ENCODE assay signal across 8 mouse cellular contexts in genomic region chr8:104640831-104641370, GRCm38 (mm10). TPM values are rescaled to one million over a fixed set of nuclear protein-coding genes. Genes with fewer than 3 reads are reported as not detected.
DNase-seq lines count a peak whose midpoint lies in the region; TF ChIP-seq lines count a peak whose summit lies in the region.

No protein-coding gene starts in this region.

- H3K4me1 ChIP-seq in olfactory bulb, adult 2 months (ENCODE audit: control insufficient read depth, insufficient read depth, low read length): peaks cover 14% of the 10 kb centered on the region

- no peak for TF ChIP-seq CTCF in olfactory bulb, adult 2 months (IDR thresholded peaks at IDR 0.05; ENCODE audit: insufficient read depth, low read depth, low read length)

- WGBS in olfactory bulb, adult 2 months: 10% methylated on average over 25 of the region's 25 CpGs

- TF ChIP-seq POLR2A in olfactory bulb, adult 2 months (IDR thresholded peaks at IDR 0.05; ENCODE audit: insufficient read depth, low read depth, low read length): no peak

- peak; percentile 17 for DNase-seq in embryo, embryonic 10 days (ENCODE audit: low spot score)
- DNase-seq in embryo, embryonic 10.5 days (ENCODE audit: low spot score): no peak
- DNase-seq in thymus, postnatal 4 days: peak; percentile 15
- DNase-seq in thymus, postnatal 0 days (ENCODE audit: low spot score): no peak
- peak; percentile 6 for DNase-seq in kidney, postnatal 14 days
- no peak for DNase-seq in right cerebral cortex, postnatal 36 days (ENCODE audit: low spot score in 2 of 2)
- no peak for DNase-seq in cerebellum, postnatal 4 days (ENCODE audit: low spot score in 2 of 2)

- H3K4me3 ChIP-seq in olfactory bulb, adult 2 months (ENCODE audit: insufficient read depth, low read depth, low read length): peak overlapping the region; percentile 77

- H3K27ac ChIP-seq in olfactory bulb, adult 2 months (ENCODE audit: insufficient read depth, low read depth, low read length): no peak overlapping the region

RNA-seq across cellular contexts. Expression of gene Ciao2b, which starts 0.9 kb away (rescaled TPM):
- polyA plus RNA-seq in thymus, postnatal 0 days (2015; fragmentation: Nextera tagmentation; extraction: Ambion mirVana): 106 and 115 TPM in 2 replicates
- not detected in 2 replicates for polyA plus RNA-seq in olfactory bulb, adult 2 months (2012; ENCODE audit: insufficient read depth, insufficient read length, low replicate concordance, missing spikeins)

RNA-seq across cellular contexts. Expression of gene Rrad, which starts 9.8 kb away (rescaled TPM):
- 12.1 and 13.3 TPM in 2 replicates for polyA plus RNA-seq in thymus, postnatal 0 days (2015; fragmentation: Nextera tagmentation; extraction: Ambion mirVana)
- not detected in 2 replicates for polyA plus RNA-seq in olfactory bulb, adult 2 months (2012; ENCODE audit: insufficient read depth, insufficient read length, low replicate concordance, missing spikeins)

RNA-seq across cellular contexts. Expression of gene Cdh16, which starts 16.7 kb away (rescaled TPM):
- 0.17 and 0.23 TPM in 2 replicates for polyA plus RNA-seq in thymus, postnatal 0 days (2015; fragmentation: Nextera tagmentation; extraction: Ambion mirVana)
- not detected in 2 replicates for polyA plus RNA-seq in olfactory bulb, adult 2 months (2012; ENCODE audit: insufficient read depth, insufficient read length, low replicate concordance, missing spikeins)

RNA-seq across cellular contexts. Expression of gene Pdp2, which starts 49.6 kb away (rescaled TPM):
- 11.7 and 12.3 TPM in 2 replicates for polyA plus RNA-seq in thymus, postnatal 0 days (2015; fragmentation: Nextera tagmentation; extraction: Ambion mirVana)
- polyA plus RNA-seq in olfactory bulb, adult 2 months (2012; ENCODE audit: insufficient read depth, insufficient read length, low replicate concordance, missing spikeins): not detected in 2 replicates

Comparison
In these comparisons a context has a peak if more than half of its experiments do, and no peak if none do; other contexts are left out.
1. DNase-seq: peak in embryo, embryonic 10 days (single experiment), thymus, postnatal 4 days (single experiment) and kidney, postnatal 14 days (single experiment); none in embryo, embryonic 10.5 days (single experiment), thymus, postnatal 0 days (single experiment), right cerebral cortex, postnatal 36 days (0 of 2) and cerebellum, postnatal 4 days (0 of 2).
2. RNA of gene Ciao2b, which starts 0.9 kb away (polyA plus RNA-seq): 106 to 115 TPM in thymus, postnatal 0 days; not detected in olfactory bulb, adult 2 months; every median in the first group is over 100 times any median in the second.
3. RNA of gene Rrad, which starts 9.8 kb away (polyA plus RNA-seq): 12.1 to 13.3 TPM in thymus, postnatal 0 days; not detected in olfactory bulb, adult 2 months; every median in the first group is over 10 times any median in the second.